In genomic region chr2:122264690-122265089, GRCm38 (mm10) we compare ENCODE assay signal across 18 mouse cellular contexts. TPM values are rescaled to one million over a fixed set of nuclear protein-coding genes. Genes with fewer than 3 reads are reported as not detected.
A peak's percentile ranks its signal among the peaks of the same experiment; 100 is the strongest.
DNase-seq lines count a peak whose midpoint lies in the region; ATAC-seq and TF ChIP-seq lines count a peak whose summit lies in the region.
"Had no signal": no experiment of that assay in that cellular context is flagged by ENCODE, and none has a peak within 500 bp of the region (broad histone marks: within the 10 kb centered on the region; RNA-seq: fewer than 3 reads in every experiment).

No protein-coding gene starts in this region.

- peak; percentile 79 for ATAC-seq in forebrain, embryonic 11.5 days (replicated peaks; ENCODE audit: low FRiP score)
- peak; percentile 60 for ATAC-seq in hindbrain, embryonic 15.5 days (ENCODE audit: low FRiP score, low read depth)
- peak; percentile 78 for ATAC-seq in midbrain, postnatal 0 days (ENCODE audit: low FRiP score)
- ATAC-seq in lung, postnatal 0 days: no peak

- TF ChIP-seq CTCF in midbrain, postnatal 0 days (IDR thresholded peaks at IDR 0.05): no peak
- TF ChIP-seq CTCF in lung, postnatal 0 days (IDR thresholded peaks at IDR 0.05): no peak

- no peaks in the 10 kb centered on the region for H3K9me3 ChIP-seq in forebrain, embryonic 11.5 days (ENCODE audit: control insufficient read depth, low read length)
- H3K9me3 ChIP-seq in hindbrain, embryonic 15.5 days: no peaks in the 10 kb centered on the region
- H3K9me3 ChIP-seq in midbrain, postnatal 0 days (ENCODE audit: low read length): no peaks in the 10 kb centered on the region
- H3K9me3 ChIP-seq in lung, postnatal 0 days (ENCODE audit: low read length): no peaks in the 10 kb centered on the region
- H3K9me3 ChIP-seq: embryonic facial prominence, embryonic 15.5 days; kidney, embryonic 15.5 days had no signal

- no peaks in the 10 kb centered on the region for H3K27me3 ChIP-seq in forebrain, embryonic 11.5 days (ENCODE audit: control insufficient read depth, insufficient read depth, low read length)
- no peaks in the 10 kb centered on the region for H3K27me3 ChIP-seq in hindbrain, embryonic 15.5 days
- H3K27me3 ChIP-seq in midbrain, postnatal 0 days (ENCODE audit: insufficient read depth, low read length): no peaks in the 10 kb centered on the region
- H3K27me3 ChIP-seq in lung, postnatal 0 days (replicated peaks; ENCODE audit: insufficient read depth, low read length): no peaks in the 10 kb centered on the region
- H3K27me3 ChIP-seq: embryonic facial prominence, embryonic 15.5 days; kidney, embryonic 15.5 days had no signal

- H3K4me1 ChIP-seq in forebrain, embryonic 11.5 days (replicated peaks; ENCODE audit: control insufficient read depth, insufficient read depth, low read length): peaks cover 10% of the 10 kb centered on the region; the same call in 1 of the 2 replicates
- peaks cover 8% of the 10 kb centered on the region for H3K4me1 ChIP-seq in hindbrain, embryonic 15.5 days (replicated peaks)
- H3K4me1 ChIP-seq in midbrain, postnatal 0 days (ENCODE audit: insufficient read depth, low read length): peaks cover 4% of the 10 kb centered on the region; the same call in 1 of the 2 replicates
- no peaks in the 10 kb centered on the region for H3K4me1 ChIP-seq in lung, postnatal 0 days (ENCODE audit: insufficient read depth, low read depth, low read length)
- H3K4me1 ChIP-seq: embryonic facial prominence, embryonic 15.5 days; kidney, embryonic 15.5 days had no signal

- H3K4me2 ChIP-seq in forebrain, embryonic 11.5 days (ENCODE audit: low read depth, low read length, severe bottlenecking): no peak overlapping the region; the same call in 1 of the 2 replicates
- H3K4me2 ChIP-seq in hindbrain, embryonic 15.5 days: no peak overlapping the region
- H3K4me2 ChIP-seq in midbrain, postnatal 0 days (ENCODE audit: low read depth, low read length, poor library complexity, severe bottlenecking): no peak overlapping the region
- no peak overlapping the region for H3K4me2 ChIP-seq in lung, postnatal 0 days (replicated peaks; ENCODE audit: low read depth, low read length)
- H3K4me2 ChIP-seq: embryonic facial prominence, embryonic 15.5 days; kidney, embryonic 15.5 days had no signal

- WGBS in forebrain, embryonic 11.5 days: 41% methylated on average over 3 of the region's 3 CpGs
- WGBS in hindbrain, embryonic 15.5 days: 56% methylated on average over 3 of the region's 3 CpGs
- 23% methylated on average over 3 of the region's 3 CpGs for WGBS in midbrain, postnatal 0 days
- WGBS in lung, postnatal 0 days: 71% methylated on average over 3 of the region's 3 CpGs

- H3K27ac ChIP-seq in forebrain, embryonic 11.5 days (ENCODE audit: low read depth, low read length): no peak overlapping the region
- H3K27ac ChIP-seq in hindbrain, embryonic 15.5 days (replicated peaks): no peak overlapping the region
- peak overlapping the region; percentile 59 for H3K27ac ChIP-seq in midbrain, postnatal 0 days (ENCODE audit: low read depth, low read length)
- H3K27ac ChIP-seq in lung, postnatal 0 days (ENCODE audit: low read length): no peak overlapping the region
- H3K27ac ChIP-seq: embryonic facial prominence, embryonic 15.5 days; kidney, embryonic 15.5 days; macrophage had no signal

- H3K9ac ChIP-seq in forebrain, embryonic 11.5 days (ENCODE audit: low read length): no peak overlapping the region
- H3K9ac ChIP-seq in hindbrain, embryonic 15.5 days: no peak overlapping the region
- no peak overlapping the region for H3K9ac ChIP-seq in midbrain, postnatal 0 days (replicated peaks; ENCODE audit: low read length, poor library complexity, severe bottlenecking)
- H3K9ac ChIP-seq in lung, postnatal 0 days (replicated peaks; ENCODE audit: low read depth): no peak overlapping the region
- H3K9ac ChIP-seq: embryonic facial prominence, embryonic 15.5 days; kidney, embryonic 15.5 days had no signal

- DNase-seq in kidney, adult 9 months: peak; percentile 5
- no peak for DNase-seq in kidney, postnatal 4 days
- peak; percentile 57 for DNase-seq in forebrain, embryonic 11.5 days (ENCODE audit: low spot score)
- peak; percentile 78 for DNase-seq in midbrain, postnatal 0 days (ENCODE audit: low spot score)
- no peak for DNase-seq in thymus, adult 18-20 months
- DNase-seq in lung, postnatal 14 days: no peak
- DNase-seq in lung, postnatal 0 days (ENCODE audit: low spot score): no peak
- DNase-seq: cerebellum, adult 11 months; spleen, adult 18-20 months had no signal

- no peak for TF ChIP-seq EP300 in lung, postnatal 0 days (IDR thresholded peaks at IDR 0.05)

- no peaks in the 10 kb centered on the region for H3K36me3 ChIP-seq in forebrain, embryonic 11.5 days (ENCODE audit: control insufficient read depth, insufficient read depth, low read length)
- H3K36me3 ChIP-seq in hindbrain, embryonic 15.5 days: no peaks in the 10 kb centered on the region
- no peaks in the 10 kb centered on the region for H3K36me3 ChIP-seq in midbrain, postnatal 0 days (ENCODE audit: insufficient read depth, low read length)
- no peaks in the 10 kb centered on the region for H3K36me3 ChIP-seq in lung, postnatal 0 days (ENCODE audit: insufficient read depth, low read length)
- H3K36me3 ChIP-seq: embryonic facial prominence, embryonic 15.5 days had no signal

- H3K4me3 ChIP-seq in forebrain, embryonic 11.5 days (ENCODE audit: low read depth, low read length): no peak overlapping the region
- H3K4me3 ChIP-seq in hindbrain, embryonic 15.5 days: no peak overlapping the region
- H3K4me3 ChIP-seq in midbrain, postnatal 0 days (ENCODE audit: low read depth, low read length): no peak overlapping the region
- no peak overlapping the region for H3K4me3 ChIP-seq in lung, postnatal 0 days (ENCODE audit: low read depth, low read length)
- H3K4me3 ChIP-seq: embryonic facial prominence, embryonic 15.5 days; kidney, embryonic 15.5 days had no signal

RNA-seq across cellular contexts. Expression of gene Sord, which starts 30.1 kb away (rescaled TPM):
- polyA plus RNA-seq in forebrain, embryonic 11.5 days (2014; fragmentation: Nextera tagmentation; extraction: Ambion mirVana): 28.4 and 31.7 TPM in 2 replicates
- 22.7 and 23.7 TPM in 2 replicates for polyA plus RNA-seq in hindbrain, embryonic 15.5 days (2015; fragmentation: Nextera tagmentation; extraction: Ambion mirVana)
- 32.5 and 33.8 TPM in 2 replicates for total RNA-seq in midbrain, postnatal 0 days (2014; rRNA removed)
- 29.4 and 31.1 TPM in 2 replicates for polyA plus RNA-seq in midbrain, postnatal 0 days (2015; fragmentation: Nextera tagmentation; extraction: Ambion mirVana)
- 46.2 and 48.6 TPM in 2 replicates for polyA plus RNA-seq in lung, postnatal 0 days (2015; fragmentation: Nextera tagmentation; extraction: Ambion mirVana)

RNA-seq across cellular contexts. Expression of gene Duox2, which starts 33.6 kb away (rescaled TPM):
- not detected in 2 replicates for polyA plus RNA-seq in forebrain, embryonic 11.5 days (2014; fragmentation: Nextera tagmentation; extraction: Ambion mirVana)
- polyA plus RNA-seq in hindbrain, embryonic 15.5 days (2015; fragmentation: Nextera tagmentation; extraction: Ambion mirVana): not detected in 2 replicates
- total RNA-seq in midbrain, postnatal 0 days (2014; rRNA removed): 0.05 and 0.14 TPM in 2 replicates
- 0.09 and 0.17 TPM in 2 replicates for polyA plus RNA-seq in midbrain, postnatal 0 days (2015; fragmentation: Nextera tagmentation; extraction: Ambion mirVana)
- polyA plus RNA-seq in lung, postnatal 0 days (2015; fragmentation: Nextera tagmentation; extraction: Ambion mirVana): 0.02 and 0.04 TPM in 2 replicates
- total RNA-seq: liver, adult 2 months had no signal
- polyA plus RNA-seq: macrophage had no signal

RNA-seq across cellular contexts. Expression of gene Duoxa2, which starts 34.0 kb away (rescaled TPM):
- not detected in 2 replicates for polyA plus RNA-seq in forebrain, embryonic 11.5 days (2014; fragmentation: Nextera tagmentation; extraction: Ambion mirVana)
- 0.12 and 0.26 TPM in 2 replicates for polyA plus RNA-seq in hindbrain, embryonic 15.5 days (2015; fragmentation: Nextera tagmentation; extraction: Ambion mirVana)
- total RNA-seq in midbrain, postnatal 0 days (2014; rRNA removed): 0.49 and 0.61 TPM in 2 replicates
- polyA plus RNA-seq in midbrain, postnatal 0 days (2015; fragmentation: Nextera tagmentation; extraction: Ambion mirVana): 0.43 and 0.82 TPM in 2 replicates
- polyA plus RNA-seq in lung, postnatal 0 days (2015; fragmentation: Nextera tagmentation; extraction: Ambion mirVana): 0.07 TPM in 1 of 2 replicates, not detected in the other
- total RNA-seq: adrenal gland, adult 18-20 months; gastrocnemius, postnatal 4 days; layer of hippocampus, postnatal 14 days had no signal
- polyA plus RNA-seq: embryonic facial prominence, embryonic 15.5 days; heart, embryonic 16.5 days; kidney, embryonic 15.5 days; liver, adult 2 months; macrophage had no signal

RNA-seq across cellular contexts. Expression of gene Duoxa1, which starts 48.8 kb away (rescaled TPM):
- polyA plus RNA-seq in forebrain, embryonic 11.5 days (2014; fragmentation: Nextera tagmentation; extraction: Ambion mirVana): not detected in 2 replicates
- 0.23 and 0.52 TPM in 2 replicates for polyA plus RNA-seq in hindbrain, embryonic 15.5 days (2015; fragmentation: Nextera tagmentation; extraction: Ambion mirVana)
- total RNA-seq in midbrain, postnatal 0 days (2014; rRNA removed): not detected in 2 replicates
- polyA plus RNA-seq in midbrain, postnatal 0 days (2015; fragmentation: Nextera tagmentation; extraction: Ambion mirVana): 0.41 and 0.44 TPM in 2 replicates
- 0.21 TPM in 1 of 2 replicates, not detected in the other for polyA plus RNA-seq in lung, postnatal 0 days (2015; fragmentation: Nextera tagmentation; extraction: Ambion mirVana)
- total RNA-seq: adrenal gland, adult 18-20 months; layer of hippocampus, postnatal 14 days; liver, adult 2 months had no signal
- polyA plus RNA-seq: liver, adult 2 months; macrophage had no signal

RNA-seq across cellular contexts. Expression of gene Duox1, which starts 50.8 kb away (rescaled TPM):
- 0.05 TPM in 1 of 2 replicates, not detected in the other for polyA plus RNA-seq in forebrain, embryonic 11.5 days (2014; fragmentation: Nextera tagmentation; extraction: Ambion mirVana)
- 0.14 and 0.16 TPM in 2 replicates for polyA plus RNA-seq in hindbrain, embryonic 15.5 days (2015; fragmentation: Nextera tagmentation; extraction: Ambion mirVana)
- 0.24 and 0.33 TPM in 2 replicates for total RNA-seq in midbrain, postnatal 0 days (2014; rRNA removed)
- 0.11 and 0.16 TPM in 2 replicates for polyA plus RNA-seq in midbrain, postnatal 0 days (2015; fragmentation: Nextera tagmentation; extraction: Ambion mirVana)
- polyA plus RNA-seq in lung, postnatal 0 days (2015; fragmentation: Nextera tagmentation; extraction: Ambion mirVana): 0.06 and 0.15 TPM in 2 replicates
- total RNA-seq: layer of hippocampus, postnatal 14 days; liver, adult 2 months had no signal
- polyA plus RNA-seq: liver, adult 2 months; macrophage had no signal

Comparison
In these comparisons a context has a peak if more than half of its experiments do, and no peak if none do; other contexts are left out.
1. DNase-seq: peak in kidney, adult 9 months (single experiment), forebrain, embryonic 11.5 days (single experiment) and midbrain, postnatal 0 days (single experiment); none in kidney, postnatal 4 days (0 of 2), thymus, adult 18-20 months (0 of 2), lung, postnatal 14 days (single experiment) and lung, postnatal 0 days (single experiment).